Mouse (Mus musculus) heart, embryonic 14.5 days (tissue): ENCODE data around the gene Mtch1. TPM values are rescaled to one million over a fixed set of nuclear protein-coding genes. Genes with fewer than 3 reads are reported as not detected.

Experiments used
- ATAC-seq: fragments of 200-750 bp; cut with Nextera tagmentation; 2 replicates; pipeline ENCODE4 v1.8.0; 2017; ENCODE audit warnings: low read depth, moderate TSS enrichment; ENCODE audit not compliant: insufficient number of reproducible peaks, insufficient read depth, low FRiP score
- H3K27ac ChIP-seq, 2 experiments: fragments of 200-500 bp in 1 of 2; fragments of 300-500 bp in 1 of 2; sonication (generic) in 1 of 2; replicated peaks in 1 of 2; 2 replicates each; pipeline ENCODE4 v1.5.1; 2012 to 2014; ENCODE audit warnings: low read depth in 2 of 2, low read length in 2 of 2, control low read depth in 1 of 2, mild to moderate bottlenecking in 1 of 2, mixed read lengths in 1 of 2; ENCODE audit not compliant: control insufficient read depth in 1 of 2, insufficient read depth in 1 of 2
- H3K27me3 ChIP-seq: fragments of 300-500 bp; sonication (generic); 2 replicates; pipeline ENCODE4 v1.6.1; 2014; ENCODE audit warnings: mild to moderate bottlenecking, low read length, control low read depth; ENCODE audit not compliant: control insufficient read depth, insufficient read depth
- H3K36me3 ChIP-seq: fragments of 300-500 bp; sonication (generic); 2 replicates; pipeline ENCODE4 v1.6.1; 2014; ENCODE audit warnings: mild to moderate bottlenecking, control low read depth, low read length, mixed read lengths; ENCODE audit not compliant: control insufficient read depth, insufficient read depth
- H3K4me1 ChIP-seq, 2 experiments: fragments of 200-500 bp in 1 of 2; fragments of 300-500 bp in 1 of 2; sonication (generic) in 1 of 2; 2 replicates each; pipeline ENCODE4 v1.6.1; 2012 to 2014; ENCODE audit warnings: low read length in 2 of 2, control low read depth in 1 of 2, mixed read lengths in 1 of 2; ENCODE audit not compliant: control insufficient read depth in 2 of 2, insufficient read depth in 2 of 2
- H3K4me2 ChIP-seq: fragments of 300-500 bp; sonication (generic); 2 replicates; pipeline ENCODE4 v1.6.1; 2014; ENCODE audit warnings: mild to moderate bottlenecking, low read length
- H3K4me3 ChIP-seq, 2 experiments: fragments of 200-500 bp in 1 of 2; fragments of 300-500 bp in 1 of 2; sonication (generic) in 1 of 2; 2 replicates each; pipeline ENCODE4 v1.5.1; 2012 to 2014; ENCODE audit warnings: low read length in 2 of 2, mild to moderate bottlenecking in 2 of 2, control low read depth in 1 of 2, low read depth in 1 of 2, moderate library complexity in 1 of 2; ENCODE audit not compliant: control insufficient read depth in 1 of 2, insufficient read depth in 1 of 2
- H3K9ac ChIP-seq: fragments of 300-500 bp; sonication (generic); 2 replicates; pipeline ENCODE4 v1.6.1; 2014; ENCODE audit warnings: mild to moderate bottlenecking, low read length
- H3K9me3 ChIP-seq: fragments of 300-500 bp; sonication (generic); 2 replicates; pipeline ENCODE4 v1.6.1; 2016; ENCODE audit warnings: low read length, control low read depth; ENCODE audit not compliant: control insufficient read depth
- WGBS: fragments of 180-500 bp; shearing (Covaris S2); extraction: QIAGEN DNeasy Blood & Tissue Kit; methylation state at CpG from one replicate; pipeline ENCODE4 v1.1.7; 2014; 5-methylcytosine and 5-hydroxymethylcytosine counted together
- polyA plus RNA-seq: library from polyadenylated mRNA; unstranded; fragments of >200 nt; fragmentation: Nextera tagmentation; extraction: Ambion mirVana; gene quantifications from 2 replicates; pipeline ENCODE4 v1.2.1, GENCODE M21; 2014

Mtch1 gene
- polyA plus RNA-seq, 1 experiment from 2014 or later, result 368 TPM

DNA sequence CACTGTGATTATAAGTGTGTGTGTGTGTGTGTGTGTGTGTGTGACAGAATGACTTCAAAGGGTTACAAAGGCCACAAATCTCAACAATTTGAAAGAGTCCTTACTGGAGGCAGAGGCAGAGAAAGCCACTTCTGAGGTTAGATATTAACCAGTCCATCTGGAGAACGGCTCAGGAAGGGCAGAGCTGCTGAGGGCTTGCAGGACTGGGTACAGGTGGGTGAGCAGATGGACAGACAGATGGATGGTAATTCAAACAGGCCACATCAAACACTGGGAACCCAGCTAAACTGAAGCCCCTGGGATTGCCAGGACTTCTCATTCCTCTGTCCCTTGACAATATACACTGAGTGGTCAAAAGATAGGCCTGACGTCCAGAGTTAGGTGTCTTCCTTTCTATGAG, 1.3 kb upstream of the Mtch1 start:
- Histone ChIP-seq H3K36me3 (peaks cover 13% of the 10 kb centered on the region), H3K9ac (no peak overlapping the region), H3K4me1 (peaks cover 17 to 26% of the 10 kb centered on the region in 2 experiments), H3K4me2 (no peak overlapping the region), H3K4me3 (no peak overlapping the region), H3K27ac (no peak overlapping the region), H3K27me3 (no peaks in the 10 kb centered on the region), H3K9me3 (no peaks in the 10 kb centered on the region)
- WGBS, result 77% methylated on average over 2 of the region's 2 CpGs
- no peak for ATAC-seq

DNA sequence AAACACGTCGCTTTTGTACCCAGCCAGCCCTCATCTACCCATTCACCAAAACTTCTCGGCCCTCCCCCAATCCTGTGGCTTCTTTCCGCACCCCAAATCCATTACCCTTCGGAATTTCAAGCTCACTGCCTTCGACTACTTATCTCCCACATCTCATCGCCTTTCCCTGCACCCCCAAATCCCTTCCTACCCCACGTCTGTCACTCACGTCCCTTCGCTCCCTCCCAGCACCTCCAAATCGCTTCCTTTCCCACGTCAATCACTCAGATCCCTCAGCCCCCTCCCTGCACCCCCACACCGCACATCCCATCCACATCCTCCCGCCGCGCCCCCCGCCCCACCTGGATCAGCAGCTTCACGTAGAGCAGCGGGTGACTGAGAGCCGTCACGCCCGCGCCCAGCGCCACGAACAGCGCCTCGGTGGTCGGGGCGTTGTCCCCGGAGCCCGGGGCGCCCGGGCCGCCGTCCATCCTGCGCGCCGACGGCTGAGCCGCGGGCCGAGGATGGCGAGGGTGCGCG, 549 bp downstream of the Mtch1 start:
- under 1% methylated on average over 40 of the region's 45 CpGs for WGBS
- no peaks in the 10 kb centered on the region for H3K27me3 ChIP-seq
- H3K4me2 ChIP-seq, result peak overlapping the region; percentile 73
- H3K9ac ChIP-seq, result peak overlapping the region; percentile 97
- peak; percentile 29 for ATAC-seq
- no peaks in the 10 kb centered on the region for H3K9me3 ChIP-seq
- H3K4me3 ChIP-seq, result peak overlapping the region; percentile 95 to 96
- H3K36me3 ChIP-seq, result peaks cover 31% of the 10 kb centered on the region
- peaks cover 22 to 43% of the 10 kb centered on the region in 2 experiments for H3K4me1 ChIP-seq
- peak overlapping the region; percentile 89 to 94 for H3K27ac ChIP-seq

DNA sequence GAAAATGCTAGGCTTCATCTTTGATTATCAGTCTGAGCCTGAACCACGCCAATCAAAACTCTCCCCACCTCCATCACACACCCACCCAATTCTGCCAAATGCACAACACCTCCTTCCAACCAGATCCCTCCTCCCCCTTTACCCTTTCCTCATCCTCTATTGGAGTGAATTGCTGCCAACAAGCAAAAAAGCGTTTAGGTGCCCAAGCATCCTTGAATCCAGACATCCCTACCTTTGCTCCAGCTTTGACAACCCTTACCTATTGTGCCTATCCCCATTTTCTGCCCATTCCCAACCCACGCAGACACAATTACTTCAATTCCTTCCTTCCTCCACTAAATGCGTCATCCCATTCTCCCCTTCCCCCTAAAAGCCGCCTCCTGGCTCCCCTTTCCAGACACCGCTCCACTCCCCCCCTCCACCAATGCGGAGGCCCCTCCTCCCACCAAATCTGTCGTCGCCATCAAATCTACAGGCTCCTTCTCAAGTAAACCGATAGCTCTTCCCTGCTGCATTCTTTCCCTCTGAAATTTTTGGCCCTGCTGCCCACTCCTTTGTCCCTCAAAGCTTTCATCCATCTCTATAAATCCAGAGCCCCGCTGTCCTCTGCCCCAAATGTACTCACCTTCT, 1.1 kb downstream of the Mtch1 start:
- H3K9me3 ChIP-seq, result no peaks in the 10 kb centered on the region
- H3K4me3 ChIP-seq, result peak overlapping the region; percentile 95 to 96
- peak overlapping the region; percentile 97 for H3K9ac ChIP-seq
- WGBS, result 3% methylated on average over 11 of the region's 11 CpGs
- H3K36me3 ChIP-seq, result peaks cover 32% of the 10 kb centered on the region
- H3K4me2 ChIP-seq, result peak overlapping the region; percentile 73
- ATAC-seq, result no peak
- no peaks in the 10 kb centered on the region for H3K27me3 ChIP-seq
- peaks cover 28 to 49% of the 10 kb centered on the region in 2 experiments for H3K4me1 ChIP-seq
- peak overlapping the region; percentile 89 to 94 for H3K27ac ChIP-seq

DNA sequence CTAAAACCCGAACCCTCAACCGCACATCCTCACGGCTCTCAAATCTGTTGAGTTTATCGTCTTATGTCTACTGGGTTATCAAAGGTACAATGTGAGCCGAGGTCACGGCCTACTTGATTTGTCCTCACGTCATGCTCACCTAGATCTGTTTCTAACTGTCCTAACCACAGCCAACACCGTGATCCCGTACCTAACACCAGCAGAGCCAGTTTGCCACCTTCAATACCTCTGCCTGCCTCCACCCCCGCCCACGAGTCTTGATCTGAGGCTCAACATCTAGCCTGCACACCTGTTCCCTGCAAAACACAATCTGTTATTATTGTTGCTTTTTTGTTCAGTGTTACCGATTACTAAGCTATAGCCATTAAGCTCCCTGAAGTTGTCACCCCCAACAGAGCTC, 2.5 kb downstream of the Mtch1 start:
- Histone ChIP-seq H3K4me1 (peaks cover 31 to 61% of the 10 kb centered on the region in 2 experiments), H3K4me3 (no peak overlapping the region), H3K9ac (no peak overlapping the region), H3K9me3 (no peaks in the 10 kb centered on the region), H3K4me2 (peak overlapping the region; percentile 73; the same call in 1 of the 2 replicates), H3K27me3 (no peaks in the 10 kb centered on the region), H3K36me3 (peaks cover 41% of the 10 kb centered on the region), H3K27ac (peak overlapping the region in 1 of 2 experiments; percentile 94; a peak in 1 of 4 replicates)
- ATAC-seq, result no peak
- WGBS, result 75% methylated on average over 12 of the region's 12 CpGs

DNA sequence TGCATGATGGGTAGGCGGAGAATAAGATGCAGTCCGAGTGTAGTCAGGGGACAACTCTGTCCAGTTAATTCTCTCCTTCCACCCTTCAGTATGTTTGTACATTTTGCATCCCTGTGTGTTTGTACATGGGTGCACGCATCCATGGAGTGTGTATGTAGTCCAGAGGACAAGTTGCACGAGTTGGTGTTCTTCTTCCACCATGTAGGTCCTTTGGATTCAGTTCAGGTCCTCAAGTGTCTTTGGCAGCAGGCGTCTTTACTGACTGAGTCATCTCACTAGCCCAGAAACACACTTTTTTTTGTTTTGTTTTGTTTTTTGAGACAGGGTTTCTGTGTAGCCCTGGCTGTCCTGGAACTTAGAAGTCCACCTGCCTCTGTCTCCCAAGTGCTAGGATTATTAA, 4.5 kb downstream of the Mtch1 start:
- H3K9ac ChIP-seq, result no peak overlapping the region
- H3K4me3 ChIP-seq, result no peak overlapping the region
- peaks cover 29 to 61% of the 10 kb centered on the region in 2 experiments for H3K4me1 ChIP-seq
- no peaks in the 10 kb centered on the region for H3K27me3 ChIP-seq
- H3K4me2 ChIP-seq, result no peak overlapping the region
- H3K36me3 ChIP-seq, result peaks cover 61% of the 10 kb centered on the region
- ATAC-seq, result no peak
- 81% methylated on average over 5 of the region's 5 CpGs for WGBS
- no peak overlapping the region; a peak in 1 of 4 replicates for H3K27ac ChIP-seq
- no peaks in the 10 kb centered on the region for H3K9me3 ChIP-seq

DNA sequence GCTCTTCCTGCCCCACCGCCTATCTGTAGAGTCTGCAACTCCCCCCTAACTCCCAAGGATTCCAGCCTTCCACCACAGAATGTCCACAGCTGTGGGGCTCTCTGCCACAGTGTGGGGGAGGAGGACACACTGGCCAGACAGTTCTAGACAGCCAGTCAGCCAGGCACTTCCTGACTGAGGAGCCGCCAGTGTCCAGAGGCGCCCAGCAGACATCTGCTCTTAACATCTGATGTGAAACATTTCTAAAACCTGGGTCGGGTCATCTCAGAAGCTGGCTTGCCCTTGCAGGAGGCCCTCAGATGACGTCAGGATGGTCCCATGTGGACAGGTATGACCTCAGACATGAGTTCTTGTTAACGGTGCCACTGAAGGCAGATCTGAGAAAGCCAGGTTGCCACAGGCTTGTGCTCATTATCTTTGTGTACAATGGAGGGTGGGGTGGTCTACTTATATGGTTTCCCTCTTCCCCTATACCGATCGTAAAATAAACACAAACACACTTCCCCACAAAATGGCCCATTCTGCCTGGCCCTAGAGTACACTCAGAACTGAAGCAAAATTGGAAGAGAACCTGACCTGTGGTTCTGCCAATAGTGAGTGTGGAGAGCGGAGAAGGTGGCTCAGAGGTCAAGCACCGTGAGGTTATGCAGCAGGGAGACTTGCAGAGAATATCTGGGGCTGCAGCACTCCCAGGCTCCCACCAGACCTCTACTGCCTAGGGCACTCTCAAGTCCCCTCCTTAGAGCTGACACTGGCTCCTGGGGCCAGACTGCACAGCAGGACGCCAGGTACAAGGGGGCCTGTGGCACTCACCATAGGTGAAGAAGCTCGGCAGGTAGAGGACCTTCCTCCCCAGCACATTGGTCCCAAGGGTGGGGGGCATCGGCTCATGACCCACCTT, 5.5 kb downstream of the Mtch1 start:
- H3K4me3 ChIP-seq, result no peak overlapping the region
- no peaks in the 10 kb centered on the region for H3K27me3 ChIP-seq
- H3K9me3 ChIP-seq, result no peaks in the 10 kb centered on the region
- H3K9ac ChIP-seq, result peak overlapping the region; percentile 48
- ATAC-seq, result peak; percentile 74
- H3K4me2 ChIP-seq, result peak overlapping the region; percentile 45
- peaks cover 71% of the 10 kb centered on the region for H3K36me3 ChIP-seq
- peaks cover 26 to 59% of the 10 kb centered on the region in 2 experiments for H3K4me1 ChIP-seq
- 20% methylated on average over 13 of the region's 13 CpGs for WGBS
- peak overlapping the region; percentile 88 to 92 for H3K27ac ChIP-seq

DNA sequence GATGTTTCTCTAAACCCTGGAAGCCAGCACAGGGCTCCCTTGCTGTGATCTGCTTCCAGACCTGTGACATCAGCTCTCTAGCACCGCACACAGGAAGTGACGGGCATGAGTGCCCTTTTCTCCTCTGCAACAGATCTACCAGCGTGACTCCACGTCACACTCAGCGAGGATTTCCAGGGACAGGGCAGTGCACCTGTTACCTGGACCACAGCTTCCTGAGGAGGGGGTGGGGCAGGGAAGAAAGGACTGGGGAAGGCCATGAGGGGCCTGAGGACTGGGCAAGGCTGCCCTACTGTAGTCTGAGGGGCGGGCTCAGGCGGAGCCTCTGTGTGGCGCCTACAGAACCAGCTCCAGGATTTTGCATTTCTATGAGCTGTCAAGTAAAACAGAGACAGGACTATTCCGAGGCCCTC, 6.1 kb downstream of the Mtch1 start:
- Histone ChIP-seq H3K27ac (peak overlapping the region; percentile 88 to 92), H3K36me3 (peaks cover 77% of the 10 kb centered on the region), H3K27me3 (no peaks in the 10 kb centered on the region), H3K9ac (peak overlapping the region; percentile 48), H3K9me3 (no peaks in the 10 kb centered on the region), H3K4me1 (peaks cover 26 to 58% of the 10 kb centered on the region in 2 experiments), H3K4me3 (no peak overlapping the region), H3K4me2 (peak overlapping the region; percentile 45)
- WGBS, result 4% methylated on average over 9 of the region's 9 CpGs
- peak; percentile 40 for ATAC-seq
